Mouse (Mus musculus): ENCODE measurements around the gene Sptlc3. TPM values are rescaled to one million over a fixed set of nuclear protein-coding genes. Genes with fewer than 3 reads are reported as not detected.

Sptlc3 gene
- polyA plus RNA-seq, 2 experiments: not detected

DNA sequence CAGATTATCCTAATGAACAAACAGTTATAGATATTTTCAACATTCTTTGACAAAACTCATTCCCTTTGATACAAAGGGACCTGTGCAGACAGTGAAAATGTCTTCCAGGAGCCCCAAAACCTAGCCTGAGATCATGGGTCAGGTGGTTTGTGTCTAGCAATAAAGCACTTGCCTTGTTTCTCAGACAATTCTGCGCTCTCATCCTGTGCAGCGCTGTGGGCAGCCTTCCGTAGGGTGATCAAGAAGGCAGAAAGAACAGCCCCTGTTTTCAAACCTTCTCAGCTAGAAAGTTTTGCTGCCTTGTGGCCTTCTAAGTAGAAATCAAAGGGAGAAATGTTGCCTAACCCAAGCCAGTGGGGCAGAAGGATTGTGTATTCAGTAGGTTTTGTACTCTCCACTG lies 135.9 kb downstream of the Sptlc3 start:
- H3K4me1 ChIP-seq (replicated peaks; ENCODE audit: control insufficient read depth in 2 of 2, insufficient read depth in 2 of 2, low read length in 1 of 2): no peaks in the 10 kb centered on the region
- H3K9ac ChIP-seq (replicated peaks): no peak overlapping the region
- H3K4me3 ChIP-seq (ENCODE audit: insufficient read depth in 1 of 2, low read depth in 2 of 2, low read length in 2 of 2): no peak overlapping the region
- no peaks in the 10 kb centered on the region for H3K9me3 ChIP-seq (ENCODE audit: control insufficient read depth, low read length)
- ATAC-seq (ENCODE audit: insufficient read depth) (no peak), DNase-seq (ENCODE audit: low read depth in 3 of 3, low spot score in 3 of 3) (no peak)
- 84% methylated on average over 3 of the region's 3 CpGs for WGBS (ENCODE audit: insufficient replicate concordance)
- no peak for TF ChIP-seq EP300 (IDR thresholded peaks at IDR 0.05; ENCODE audit: low read depth)
- TF ChIP-seq CTCF (IDR thresholded peaks at IDR 0.05; ENCODE audit: low read depth): no peak
- H3K4me2 ChIP-seq (ENCODE audit: low read depth): no peak overlapping the region
- no peaks in the 10 kb centered on the region for H3K36me3 ChIP-seq (replicated peaks; ENCODE audit: control insufficient read depth, insufficient read depth, low read depth)
- no peaks in the 10 kb centered on the region for H3K27me3 ChIP-seq (ENCODE audit: control insufficient read depth, insufficient read depth, low read length)
- H3K27ac ChIP-seq: no peak overlapping the region

DNA sequence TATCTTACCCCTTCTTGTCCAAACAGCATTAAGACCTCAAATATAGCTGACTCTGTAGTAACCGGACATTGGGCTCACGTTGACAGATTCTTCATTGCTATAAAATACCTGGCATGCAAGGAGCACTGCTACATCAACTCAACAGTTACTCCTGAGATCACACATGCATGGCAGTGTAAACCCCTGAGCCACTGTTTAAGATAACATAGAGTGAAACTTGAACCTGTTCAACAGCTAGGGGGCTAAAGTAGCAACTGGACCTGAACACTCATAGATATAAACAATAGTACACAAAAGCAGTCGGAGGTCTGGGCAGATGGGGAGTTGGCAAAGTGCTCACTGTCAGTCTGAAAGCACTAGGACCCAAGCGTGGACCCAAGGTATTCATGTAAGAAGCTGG lies 140.8 kb downstream of the Sptlc3 start:
- Histone ChIP-seq H3K9me3 (ENCODE audit: control insufficient read depth, low read length) (no peaks in the 10 kb centered on the region), H3K4me1 (replicated peaks; ENCODE audit: control insufficient read depth in 2 of 2, insufficient read depth in 2 of 2, low read length in 1 of 2) (no peaks in the 10 kb centered on the region), H3K27me3 (ENCODE audit: control insufficient read depth, insufficient read depth, low read length) (no peaks in the 10 kb centered on the region), H3K4me2 (ENCODE audit: low read depth) (no peak overlapping the region), H3K9ac (replicated peaks) (no peak overlapping the region), H3K36me3 (replicated peaks; ENCODE audit: control insufficient read depth, insufficient read depth, low read depth) (no peaks in the 10 kb centered on the region), H3K27ac (no peak overlapping the region), H3K4me3 (ENCODE audit: insufficient read depth in 1 of 2, low read depth in 2 of 2, low read length in 2 of 2) (no peak overlapping the region)
- WGBS (ENCODE audit: insufficient replicate concordance): 56% methylated on average over 4 of the region's 4 CpGs
- ATAC-seq (ENCODE audit: insufficient read depth) (no peak), DNase-seq (ENCODE audit: low read depth in 3 of 3, low spot score in 3 of 3) (no peak)
- TF ChIP-seq EP300 (IDR thresholded peaks at IDR 0.05; ENCODE audit: low read depth) (no peak), CTCF (IDR thresholded peaks at IDR 0.05; ENCODE audit: low read depth) (no peak)

DNA sequence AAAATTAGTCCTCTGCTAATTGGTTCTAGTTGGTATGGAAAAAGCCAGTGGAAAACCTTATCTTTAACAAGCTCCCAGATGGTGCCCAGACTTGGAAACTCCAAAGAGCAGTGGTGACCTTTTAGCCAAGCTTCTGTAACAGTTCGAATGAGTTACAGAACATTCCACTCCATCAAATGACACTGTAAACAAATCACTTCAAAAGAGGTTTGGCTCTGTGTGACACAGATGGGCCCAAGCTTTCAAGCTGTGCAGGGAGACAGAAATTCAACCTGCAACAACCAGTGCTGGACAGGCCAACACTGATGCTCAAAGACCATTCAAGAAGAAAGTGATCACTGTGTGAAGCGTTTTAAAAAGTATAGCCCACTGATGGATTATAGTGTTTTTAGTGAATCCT lies 144.1 kb downstream of the Sptlc3 start:
- no peak overlapping the region for H3K9ac ChIP-seq (replicated peaks)
- ATAC-seq (ENCODE audit: insufficient read depth): no peak
- no peak overlapping the region for H3K27ac ChIP-seq
- no peaks in the 10 kb centered on the region for H3K27me3 ChIP-seq (ENCODE audit: control insufficient read depth, insufficient read depth, low read length)
- no peaks in the 10 kb centered on the region for H3K4me1 ChIP-seq (replicated peaks; ENCODE audit: control insufficient read depth in 2 of 2, insufficient read depth in 2 of 2, low read length in 1 of 2)
- no peaks in the 10 kb centered on the region for H3K9me3 ChIP-seq (ENCODE audit: control insufficient read depth, low read length)
- DNase-seq (ENCODE audit: low read depth in 3 of 3, low spot score in 3 of 3): no peak
- no peaks in the 10 kb centered on the region for H3K36me3 ChIP-seq (replicated peaks; ENCODE audit: control insufficient read depth, insufficient read depth, low read depth)
- H3K4me2 ChIP-seq (ENCODE audit: low read depth): no peak overlapping the region
- TF ChIP-seq CTCF (IDR thresholded peaks at IDR 0.05; ENCODE audit: low read depth): no peak
- WGBS (ENCODE audit: insufficient replicate concordance): 32% methylated on average over 2 of the region's 2 CpGs
- no peak overlapping the region for H3K4me3 ChIP-seq (ENCODE audit: insufficient read depth in 1 of 2, low read depth in 2 of 2, low read length in 2 of 2)

DNA sequence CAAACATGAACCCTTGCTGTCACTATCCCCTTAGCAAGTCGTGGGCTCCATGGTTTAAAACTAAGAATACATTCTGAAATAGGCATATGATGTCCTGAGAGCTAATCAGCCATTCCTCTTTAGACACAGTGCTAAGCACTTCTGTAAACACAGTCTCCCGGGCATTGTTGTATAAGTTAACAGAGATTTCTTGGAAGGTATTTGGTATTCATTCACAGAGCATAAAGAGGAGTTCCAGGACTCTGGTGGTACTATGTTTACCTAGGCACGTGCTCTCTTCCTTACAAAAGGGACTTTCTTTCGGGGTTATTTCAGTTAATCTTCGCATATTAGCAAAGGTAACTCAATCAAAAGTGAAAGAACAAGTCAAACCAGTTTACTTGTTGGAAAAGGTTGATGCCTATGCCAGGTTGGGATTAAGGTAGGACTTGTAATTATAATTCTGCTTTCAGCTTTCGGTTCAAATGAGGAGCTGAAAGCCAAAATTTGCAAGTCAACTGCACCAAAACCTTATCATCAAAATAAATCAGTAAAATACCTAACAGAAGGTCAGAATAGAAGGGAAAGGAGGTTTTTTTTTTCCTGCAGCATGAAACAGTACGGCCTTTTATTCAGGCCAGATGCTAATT lies 148.2 kb downstream of the Sptlc3 start:
- no peak for DNase-seq (ENCODE audit: low read depth in 3 of 3, low spot score in 3 of 3)
- H3K9ac ChIP-seq (replicated peaks): no peak overlapping the region
- TF ChIP-seq CTCF (IDR thresholded peaks at IDR 0.05; ENCODE audit: low read depth) (no peak), EP300 (IDR thresholded peaks at IDR 0.05; ENCODE audit: low read depth) (no peak)
- WGBS (ENCODE audit: insufficient replicate concordance): 44% methylated on average over 7 of the region's 7 CpGs
- no peak overlapping the region for H3K4me3 ChIP-seq (ENCODE audit: insufficient read depth in 1 of 2, low read depth in 2 of 2, low read length in 2 of 2)
- H3K4me2 ChIP-seq (ENCODE audit: low read depth): no peak overlapping the region
- no peaks in the 10 kb centered on the region for H3K27me3 ChIP-seq (ENCODE audit: control insufficient read depth, insufficient read depth, low read length)
- no peak for ATAC-seq (ENCODE audit: insufficient read depth)
- no peak overlapping the region for H3K27ac ChIP-seq
- no peaks in the 10 kb centered on the region for H3K9me3 ChIP-seq (ENCODE audit: control insufficient read depth, low read length)
- no peaks in the 10 kb centered on the region for H3K4me1 ChIP-seq (replicated peaks; ENCODE audit: control insufficient read depth in 2 of 2, insufficient read depth in 2 of 2, low read length in 1 of 2)
- no peaks in the 10 kb centered on the region for H3K36me3 ChIP-seq (replicated peaks; ENCODE audit: control insufficient read depth, insufficient read depth, low read depth)

DNA sequence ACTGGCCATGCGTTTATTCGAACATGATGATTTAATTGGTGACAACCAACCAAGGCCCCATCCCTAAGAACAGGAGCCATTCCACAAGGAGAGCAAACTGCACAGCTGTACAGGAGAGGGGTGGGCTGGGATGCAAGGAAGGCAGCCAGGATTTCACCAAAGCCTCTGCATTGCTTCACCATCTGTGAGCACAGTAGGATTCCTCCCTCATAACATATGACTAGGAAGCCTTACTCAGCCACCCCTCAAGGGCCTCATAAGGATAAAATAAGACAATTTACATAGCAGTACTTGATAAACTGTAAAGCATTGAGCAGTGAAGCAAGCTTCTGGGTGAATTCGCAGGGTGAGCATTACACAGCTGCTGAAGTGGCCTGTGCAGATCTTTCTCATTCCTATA lies 155.8 kb downstream of the Sptlc3 start:
- ATAC-seq (ENCODE audit: insufficient read depth) (no peak), DNase-seq (ENCODE audit: low read depth in 3 of 3, low spot score in 3 of 3) (no peak)
- Histone ChIP-seq H3K4me1 (replicated peaks; ENCODE audit: control insufficient read depth in 2 of 2, insufficient read depth in 2 of 2, low read length in 1 of 2) (no peaks in the 10 kb centered on the region), H3K4me2 (ENCODE audit: low read depth) (no peak overlapping the region), H3K9me3 (ENCODE audit: control insufficient read depth, low read length) (no peaks in the 10 kb centered on the region), H3K36me3 (replicated peaks; ENCODE audit: control insufficient read depth, insufficient read depth, low read depth) (no peaks in the 10 kb centered on the region), H3K27me3 (ENCODE audit: control insufficient read depth, insufficient read depth, low read length) (no peaks in the 10 kb centered on the region), H3K4me3 (ENCODE audit: insufficient read depth in 1 of 2, low read depth in 2 of 2, low read length in 2 of 2) (no peak overlapping the region), H3K27ac (no peak overlapping the region), H3K9ac (replicated peaks) (no peak overlapping the region)
- 55% methylated on average over 3 of the region's 3 CpGs for WGBS (ENCODE audit: insufficient replicate concordance)
- TF ChIP-seq EP300 (IDR thresholded peaks at IDR 0.05; ENCODE audit: low read depth): no peak
- TF ChIP-seq CTCF (IDR thresholded peaks at IDR 0.05; ENCODE audit: low read depth): no peak
